In the genomic region with DNA sequence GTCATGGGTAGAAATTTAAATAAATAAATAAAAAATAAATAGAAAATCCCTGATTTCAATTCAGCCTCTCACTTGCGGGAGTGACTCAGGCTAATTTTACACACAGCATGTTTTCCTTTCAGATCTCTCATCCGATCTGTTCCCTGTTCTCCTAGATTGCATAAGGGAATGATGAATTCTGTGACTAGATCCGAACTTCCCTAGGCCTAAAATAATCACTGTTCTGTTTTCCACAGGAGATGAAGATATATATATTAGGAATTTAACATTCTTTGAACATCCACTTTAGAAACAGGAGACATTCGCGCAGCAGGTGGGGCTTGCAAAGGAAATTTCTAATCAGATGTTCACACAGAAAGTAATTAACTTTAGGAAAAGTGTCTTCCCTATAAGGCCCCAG, we compare ENCODE assay signal across 27 mouse cellular contexts.
DNase-seq lines count a peak whose midpoint lies in the region; ATAC-seq and TF ChIP-seq lines count a peak whose summit lies in the region.
"Had no signal": no experiment of that assay in that cellular context is flagged by ENCODE, and none has a peak within 500 bp of the region (broad histone marks: within the 10 kb centered on the region; RNA-seq: fewer than 3 reads in every experiment).

No protein-coding gene starts in this region.

- 81% methylated on average over 5 of the region's 5 CpGs for WGBS in intestine, embryonic 15.5 days

- no peaks in the 10 kb centered on the region for H3K9me3 ChIP-seq in intestine, embryonic 15.5 days
- H3K9me3 ChIP-seq: forebrain, embryonic 13.5 days; hindbrain, embryonic 13.5 days; limb, embryonic 12.5 days; midbrain, embryonic 10.5 days; neural tube, embryonic 13.5 days had no signal

- peak overlapping the region; percentile 68 for H3K27ac ChIP-seq in cortical plate, adult 2 months (ENCODE audit: insufficient read depth, low read length)
- no peak overlapping the region for H3K27ac ChIP-seq in intestine, embryonic 15.5 days
- H3K27ac ChIP-seq: forebrain, embryonic 13.5 days; heart, adult 2 months; hindbrain, embryonic 13.5 days; limb, embryonic 12.5 days; midbrain, embryonic 10.5 days; neural tube, embryonic 13.5 days had no signal

- peak; percentile 52 for DNase-seq in left cerebral cortex, adult 11 months (ENCODE audit: low spot score)
- DNase-seq in left cerebral cortex, postnatal 36 days (ENCODE audit: low spot score in 2 of 2): no peak
- DNase-seq in brain, adult 2 months (ENCODE audit: low read depth, low spot score): peak; percentile 85
- peak; percentile 30 to 78 for DNase-seq in left cerebral cortex, postnatal 25 days (ENCODE audit: low spot score in 2 of 2)
- no peak for DNase-seq in retina, embryonic 14.5 days (ENCODE audit: low spot score)
- DNase-seq: adrenal gland, adult 8-10 months; cerebellum, adult 2 months; cerebellum, postnatal 25 days; embryo, embryonic 11 days; gastrocnemius, postnatal 36 days; heart, adult 2 months; kidney, adult 18-20 months; kidney, postnatal 4 days; liver, postnatal 0 days; thymus, postnatal 25 days had no signal

- H3K36me3 ChIP-seq in intestine, embryonic 15.5 days: no peaks in the 10 kb centered on the region
- H3K36me3 ChIP-seq: hindbrain, embryonic 13.5 days; limb, embryonic 12.5 days; midbrain, embryonic 10.5 days; neural tube, embryonic 13.5 days had no signal

- ATAC-seq in intestine, embryonic 15.5 days: no peak
- ATAC-seq: activated CD4-positive, CD25-positive, alpha-beta regulatory T cell, adult 4 months; forebrain, embryonic 13.5 days; liver, postnatal 0 days; lung, postnatal 0 days; midbrain, embryonic 16.5 days had no signal

- H3K4me3 ChIP-seq in cortical plate, adult 2 months (ENCODE audit: insufficient read depth, low read length): no peak overlapping the region
- no peak overlapping the region for H3K4me3 ChIP-seq in intestine, embryonic 15.5 days (replicated peaks)
- H3K4me3 ChIP-seq: forebrain, embryonic 13.5 days; heart, adult 2 months; hindbrain, embryonic 13.5 days; limb, embryonic 12.5 days; midbrain, embryonic 10.5 days; myocyte; neural tube, embryonic 13.5 days had no signal

- no peak for TF ChIP-seq CTCF in cortical plate, adult 2 months (IDR thresholded peaks at IDR 0.05; ENCODE audit: extremely low read depth, insufficient read depth, low read length)

- H3K9ac ChIP-seq in intestine, embryonic 15.5 days: no peak overlapping the region
- H3K9ac ChIP-seq: forebrain, embryonic 13.5 days; hindbrain, embryonic 13.5 days; limb, embryonic 12.5 days; liver, postnatal 0 days; neural tube, embryonic 13.5 days had no signal

- H3K4me1 ChIP-seq in cortical plate, adult 2 months (ENCODE audit: control insufficient read depth, insufficient read depth, low read length): peaks cover 4% of the 10 kb centered on the region; the same call in 1 of the 2 replicates
- no peaks in the 10 kb centered on the region for H3K4me1 ChIP-seq in intestine, embryonic 15.5 days (replicated peaks)
- H3K4me1 ChIP-seq: forebrain, embryonic 13.5 days; hindbrain, embryonic 13.5 days; limb, embryonic 12.5 days; neural tube, embryonic 13.5 days had no signal

- no peaks in the 10 kb centered on the region for H3K27me3 ChIP-seq in intestine, embryonic 15.5 days (replicated peaks)
- H3K27me3 ChIP-seq: forebrain, embryonic 13.5 days; hindbrain, embryonic 13.5 days; limb, embryonic 12.5 days; neural tube, embryonic 13.5 days had no signal

- no peak for TF ChIP-seq POLR2A in cortical plate, adult 2 months (IDR thresholded peaks at IDR 0.05; ENCODE audit: extremely low read depth, insufficient read depth, low read length)

- no peak overlapping the region for H3K4me2 ChIP-seq in intestine, embryonic 15.5 days (replicated peaks)
- H3K4me2 ChIP-seq: forebrain, embryonic 13.5 days; hindbrain, embryonic 13.5 days; limb, embryonic 12.5 days; liver, embryonic 11.5 days; neural tube, embryonic 13.5 days had no signal

- intact Hi-C loops in left cerebral cortex, postnatal 36 days (cut with DNase I): no loop called here
- intact Hi-C loops in left cerebral cortex, postnatal 25 days (cut with DNase I): loop anchor here (2.0 to 5.0 kb wide), 2 partner anchors 33 to 64 kb away; no protein-coding TSS in a partner anchor

Comparison
In these comparisons a context has a peak if more than half of its experiments do, and no peak if none do; other contexts are left out.
1. DNase-seq: peak in left cerebral cortex, adult 11 months (single experiment), brain, adult 2 months (single experiment) and left cerebral cortex, postnatal 25 days (2 of 2); none in left cerebral cortex, postnatal 36 days (0 of 2) and retina, embryonic 14.5 days (single experiment).